Mouse (Mus musculus): ENCODE results near the gene Tle4. TPM values are rescaled to one million over a fixed set of nuclear protein-coding genes. Genes with fewer than 3 reads are reported as not detected.

Tle4 gene
- polyA plus RNA-seq, 1 experiment from 2014 or later, result 26.0 TPM

DNA sequence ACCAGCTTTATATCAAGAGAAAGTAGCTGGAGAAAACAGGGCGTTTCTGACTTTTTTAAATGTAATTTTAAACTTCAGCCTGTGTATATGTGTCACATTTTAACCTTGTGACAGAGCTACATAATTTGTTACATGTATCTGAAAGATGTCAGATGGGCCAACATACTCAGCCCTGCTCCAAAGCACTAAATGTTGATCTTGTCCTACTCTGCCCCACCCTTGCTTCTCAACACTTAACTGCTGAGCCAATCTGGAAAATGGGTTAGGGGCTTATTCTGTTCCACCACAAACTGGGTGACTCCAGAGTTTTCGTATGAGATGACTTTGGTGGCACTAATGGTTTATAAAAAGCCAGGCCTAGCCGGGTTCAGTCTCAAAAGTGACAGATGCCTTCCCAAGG, 2.5 kb upstream of the Tle4 start:
- H3K4me2 ChIP-seq, result no peak overlapping the region
- H3K9ac ChIP-seq, result no peak overlapping the region
- H3K27me3 ChIP-seq, result peaks cover 24% of the 10 kb centered on the region
- no peak for ATAC-seq (ENCODE audit: low FRiP score)
- no peak overlapping the region for H3K4me3 ChIP-seq
- peaks cover 17% of the 10 kb centered on the region for H3K4me1 ChIP-seq (replicated peaks)
- H3K36me3 ChIP-seq, result no peaks in the 10 kb centered on the region
- H3K9me3 ChIP-seq, result no peaks in the 10 kb centered on the region
- no peak overlapping the region for H3K27ac ChIP-seq
- 78% methylated on average over 3 of the region's 3 CpGs for WGBS

DNA sequence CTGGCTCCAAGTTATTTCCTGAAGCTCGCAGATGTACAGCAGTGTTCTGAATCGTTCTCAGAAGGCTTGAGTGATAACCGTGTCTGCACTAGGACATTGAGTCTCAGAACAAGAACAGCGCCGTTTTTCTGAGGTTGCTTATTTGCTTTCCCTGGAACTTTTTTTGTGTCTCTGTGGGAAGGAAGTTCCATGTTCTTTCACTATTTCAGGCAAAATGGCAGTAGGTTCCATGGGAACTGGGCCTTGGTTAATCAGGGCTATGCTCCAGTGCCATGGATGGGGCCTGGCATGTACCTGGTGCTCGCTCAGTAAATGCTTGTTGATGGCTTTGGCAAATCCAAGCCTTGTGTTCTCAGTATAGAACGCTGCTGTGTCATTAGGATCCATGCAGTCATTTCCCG, 2.0 kb upstream of the Tle4 start:
- 38% methylated on average over 8 of the region's 8 CpGs for WGBS

DNA sequence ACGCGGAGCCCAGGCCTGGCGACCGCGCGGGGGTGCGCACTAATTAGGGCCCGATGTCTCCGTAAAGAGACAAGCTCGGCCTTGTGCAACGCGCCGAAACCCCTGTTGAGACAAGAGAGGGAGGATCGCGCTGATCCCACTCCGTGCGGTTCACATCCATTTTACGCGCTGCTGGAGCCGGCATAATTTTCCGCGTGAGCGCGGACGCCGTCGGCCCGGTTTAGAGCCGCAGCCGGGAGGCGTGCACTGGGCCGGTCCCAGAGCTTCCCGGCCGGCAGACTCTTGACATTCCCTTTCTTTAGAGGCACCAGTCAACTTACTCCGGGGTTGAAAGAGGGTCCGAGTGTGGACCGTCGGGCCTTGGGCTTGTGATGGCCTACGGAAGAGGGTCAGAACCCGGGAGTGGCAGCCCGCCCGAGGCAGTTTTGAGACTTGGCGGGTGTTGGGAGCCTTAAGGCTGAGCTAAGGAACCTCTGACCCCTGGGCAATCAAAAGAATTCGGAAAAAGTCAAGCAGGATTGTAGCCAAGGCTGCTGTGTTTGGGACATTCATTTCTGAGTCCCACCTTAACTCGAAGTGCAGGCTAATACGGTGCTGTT, 938 bp upstream of the Tle4 start:
- Histone ChIP-seq H3K27me3 (peaks cover 11% of the 10 kb centered on the region), H3K4me2 (peak overlapping the region; percentile 68), H3K9me3 (no peaks in the 10 kb centered on the region), H3K9ac (peak overlapping the region; percentile 72), H3K4me1 (replicated peaks) (peaks cover 27% of the 10 kb centered on the region), H3K4me3 (peak overlapping the region; percentile 48), H3K27ac (peak overlapping the region; percentile 96), H3K36me3 (no peaks in the 10 kb centered on the region)
- under 1% methylated on average over 46 of the region's 46 CpGs for WGBS
- peak; percentile 75 for ATAC-seq (ENCODE audit: low FRiP score)

More for the DNA sequence above, 2.0 kb upstream of the Tle4 start:
- Histone ChIP-seq H3K27me3 (peaks cover 19% of the 10 kb centered on the region), H3K36me3 (no peaks in the 10 kb centered on the region), H3K4me3 (no peak overlapping the region), H3K4me1 (replicated peaks) (peaks cover 20% of the 10 kb centered on the region), H3K27ac (no peak overlapping the region), H3K9me3 (no peaks in the 10 kb centered on the region), H3K9ac (no peak overlapping the region), H3K4me2 (peak overlapping the region; percentile 68)
- ATAC-seq (ENCODE audit: low FRiP score), result no peak

DNA sequence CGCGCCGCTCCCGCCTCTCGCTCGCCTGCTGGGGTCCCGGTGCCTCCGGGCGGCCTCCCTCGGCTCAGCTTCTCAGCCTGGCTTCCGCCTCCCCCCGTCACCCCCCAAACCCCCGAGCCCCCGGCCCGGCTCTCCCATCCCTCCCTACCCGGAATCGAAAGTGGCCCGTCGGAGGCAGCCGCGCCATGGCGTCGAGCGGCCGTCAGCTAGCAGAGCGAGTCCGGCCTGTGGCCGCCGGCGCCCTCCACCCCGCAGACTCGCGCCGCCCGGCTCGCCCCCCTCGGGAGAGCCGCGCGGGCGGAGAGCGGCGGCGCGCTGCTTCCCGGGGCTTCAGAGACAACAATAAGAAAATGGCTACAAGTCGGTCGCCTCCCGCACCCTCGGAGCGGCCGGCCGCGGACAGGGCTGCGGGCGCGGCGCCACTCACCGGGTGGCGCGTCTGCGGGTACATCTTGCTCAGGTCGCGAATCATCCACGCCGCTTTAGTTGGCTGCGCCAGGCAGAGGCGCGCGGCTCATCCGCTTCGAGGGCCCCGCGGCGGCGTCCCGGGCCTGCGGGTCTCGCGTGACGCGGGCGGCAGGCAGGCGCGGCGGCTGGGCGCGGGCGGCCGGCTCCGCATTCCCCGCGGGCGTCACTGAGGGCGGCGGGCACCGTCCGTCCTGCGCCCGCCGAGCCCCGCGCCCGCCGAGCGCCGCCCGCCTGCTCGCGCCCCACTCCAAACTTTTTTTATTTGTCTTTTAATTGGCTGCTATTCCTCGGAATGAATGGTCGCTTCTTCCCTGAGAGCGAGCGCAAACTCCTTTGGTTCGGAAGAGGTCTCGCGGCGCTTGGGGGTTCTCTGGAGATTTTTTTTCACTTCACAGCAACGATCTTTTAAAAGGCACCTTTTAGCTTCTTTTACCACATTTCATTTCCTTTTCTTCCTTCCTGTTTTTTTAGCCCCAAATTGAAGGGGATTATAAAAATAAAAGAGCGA, 622 bp downstream of the Tle4 start:
- Histone ChIP-seq H3K36me3 (no peaks in the 10 kb centered on the region), H3K27me3 (peaks cover 8% of the 10 kb centered on the region; the same call in 1 of the 2 replicates), H3K4me1 (replicated peaks) (peaks cover 38% of the 10 kb centered on the region), H3K9ac (peak overlapping the region; percentile 96), H3K9me3 (no peaks in the 10 kb centered on the region), H3K4me3 (peak overlapping the region; percentile 83), H3K27ac (peak overlapping the region; percentile 97), H3K4me2 (peak overlapping the region; percentile 63)
- no peak for ATAC-seq (ENCODE audit: low FRiP score)
- under 1% methylated on average over 94 of the region's 120 CpGs for WGBS

DNA sequence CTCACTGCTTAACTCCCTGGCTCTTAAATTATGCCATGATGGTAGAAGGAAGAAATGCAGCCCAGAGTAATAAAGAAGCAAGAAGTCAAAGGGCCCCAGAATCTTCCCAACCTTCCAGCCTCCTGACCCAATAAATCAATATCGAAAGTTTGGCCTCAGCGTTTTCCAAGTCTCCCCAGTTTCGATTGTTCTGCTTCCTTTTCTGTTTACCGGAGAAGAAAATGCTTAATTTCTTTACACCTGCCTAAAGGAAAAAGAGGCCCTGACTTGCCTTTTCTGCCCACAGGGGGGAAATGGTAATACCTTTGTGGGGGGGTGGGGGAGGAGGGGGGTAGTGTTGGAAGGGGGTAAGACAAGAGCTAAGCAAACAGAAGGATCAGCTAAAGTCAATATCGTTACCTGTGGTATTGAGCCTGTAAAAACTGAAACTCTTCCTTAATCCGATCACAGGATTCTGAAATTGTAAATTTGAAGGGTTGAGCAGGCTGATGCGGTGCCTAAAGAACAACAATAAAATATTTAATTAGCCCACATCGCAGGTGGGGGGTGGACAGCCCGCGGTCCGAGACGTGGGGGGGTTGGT, 1.4 kb downstream of the Tle4 start:
- Histone ChIP-seq H3K9ac (peak overlapping the region; percentile 96), H3K4me1 (replicated peaks) (peaks cover 43% of the 10 kb centered on the region), H3K27ac (peak overlapping the region; percentile 97), H3K27me3 (peaks cover 8% of the 10 kb centered on the region; the same call in 1 of the 2 replicates), H3K4me2 (peak overlapping the region; percentile 63), H3K9me3 (no peaks in the 10 kb centered on the region), H3K36me3 (no peaks in the 10 kb centered on the region), H3K4me3 (peak overlapping the region; percentile 83)
- ATAC-seq (ENCODE audit: low FRiP score), result no peak
- WGBS, result 2% methylated on average over 12 of the region's 12 CpGs

DNA sequence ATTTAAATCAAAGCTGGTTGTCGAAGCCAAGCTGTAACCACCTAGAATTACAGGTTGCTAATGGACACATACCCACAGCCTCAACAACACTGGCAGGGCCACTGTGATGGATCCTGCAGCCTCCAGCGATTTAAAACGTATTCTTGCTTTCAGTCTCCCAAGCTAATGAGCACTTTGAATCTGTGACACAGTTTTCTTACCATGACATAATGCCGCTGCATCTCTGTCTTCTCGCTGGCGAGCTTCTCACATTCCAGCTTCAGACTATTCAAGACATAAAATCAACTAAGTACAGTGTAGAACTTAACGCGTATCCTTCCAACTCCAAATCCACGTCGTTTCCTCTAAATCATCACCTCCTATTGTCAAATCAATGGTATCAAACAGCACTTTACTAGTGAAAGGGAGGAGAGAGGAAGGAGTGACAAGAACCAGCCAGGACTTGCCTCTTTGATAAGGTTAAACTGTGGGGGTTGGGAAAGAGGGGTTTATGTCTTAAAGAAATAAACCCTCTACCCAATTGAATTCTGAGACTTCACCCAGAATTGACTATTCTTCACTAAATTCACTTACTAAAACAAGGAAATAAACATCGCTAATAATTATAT, 2.4 kb downstream of the Tle4 start:
- H3K9me3 ChIP-seq, result no peaks in the 10 kb centered on the region
- peak overlapping the region; percentile 69 for H3K9ac ChIP-seq
- 15% methylated on average over 11 of the region's 11 CpGs for WGBS
- peak overlapping the region; percentile 63 for H3K4me2 ChIP-seq
- no peaks in the 10 kb centered on the region for H3K36me3 ChIP-seq
- peak overlapping the region; percentile 66 for H3K27ac ChIP-seq
- H3K4me1 ChIP-seq (replicated peaks), result peaks cover 50% of the 10 kb centered on the region
- no peak for ATAC-seq (ENCODE audit: low FRiP score)
- H3K4me3 ChIP-seq, result peak overlapping the region; percentile 83
- peaks cover 7% of the 10 kb centered on the region; the same call in 1 of the 2 replicates for H3K27me3 ChIP-seq

DNA sequence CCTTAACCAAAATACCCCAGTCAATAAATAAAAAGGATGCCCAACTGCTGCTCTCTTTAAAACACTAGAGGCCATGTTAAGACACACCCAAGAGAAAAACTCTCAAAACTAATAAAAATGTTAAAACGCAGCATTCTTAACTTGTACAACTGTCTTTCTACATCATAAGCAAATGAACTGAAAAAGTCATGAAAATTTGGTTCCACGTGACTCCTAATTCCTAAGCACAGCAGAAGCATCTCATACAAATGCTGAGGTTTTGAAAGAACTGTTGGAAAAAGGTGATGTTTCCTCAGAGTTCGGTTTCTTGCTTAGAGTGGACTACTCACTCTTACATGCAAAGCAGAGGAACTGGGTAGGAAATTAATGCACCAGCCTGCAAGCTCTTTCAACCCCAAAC, 3.3 kb downstream of the Tle4 start:
- no peak for ATAC-seq (ENCODE audit: low FRiP score)
- H3K4me3 ChIP-seq, result peak overlapping the region; percentile 83
- H3K9ac ChIP-seq, result peak overlapping the region; percentile 36; the same call in 1 of the 2 replicates
- H3K27ac ChIP-seq, result no peak overlapping the region
- no peaks in the 10 kb centered on the region for H3K27me3 ChIP-seq
- H3K4me1 ChIP-seq (replicated peaks), result peaks cover 52% of the 10 kb centered on the region
- no peaks in the 10 kb centered on the region for H3K9me3 ChIP-seq
- no peaks in the 10 kb centered on the region for H3K36me3 ChIP-seq
- H3K4me2 ChIP-seq, result peak overlapping the region; percentile 63
- 72% methylated on average over 3 of the region's 3 CpGs for WGBS

DNA sequence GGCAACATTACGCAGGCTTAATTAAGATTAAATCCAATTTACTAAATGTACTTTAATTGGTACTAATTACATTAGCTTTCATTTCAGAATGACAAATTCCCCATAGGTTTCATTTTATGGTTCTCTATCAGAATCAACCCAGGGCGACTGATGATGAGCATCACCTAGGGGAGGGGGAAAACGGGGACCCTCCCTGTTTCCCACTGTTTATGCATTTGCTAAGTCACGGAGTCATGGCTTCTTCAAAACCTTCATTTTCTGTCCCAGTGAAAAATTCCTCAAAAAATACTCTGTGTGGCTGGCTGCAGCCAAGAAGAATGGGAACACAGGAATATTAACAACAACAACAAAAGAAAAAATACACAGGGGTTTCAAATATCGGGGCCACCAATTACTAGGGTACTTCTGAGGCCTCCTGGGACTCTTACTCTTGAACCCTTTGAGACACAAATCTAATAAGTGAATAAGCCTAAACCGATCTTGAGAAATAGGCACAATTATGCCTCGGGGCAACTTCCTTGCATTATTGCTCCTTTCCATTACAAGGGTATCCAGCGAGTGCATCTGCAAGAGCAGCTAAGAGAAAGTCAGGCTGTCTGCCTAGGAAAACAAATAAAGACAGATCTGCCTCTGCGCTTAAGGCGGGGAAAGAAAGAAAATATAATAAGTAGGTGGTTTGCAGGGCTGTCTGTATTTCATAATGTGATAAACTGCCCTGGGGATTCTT, 5.9 kb downstream of the Tle4 start:
- 46% methylated on average over 10 of the region's 10 CpGs for whole genome bisulfite sequencing
- H3K9me3 ChIP-seq, result no peaks in the 10 kb centered on the region
- ATAC-seq (ENCODE audit: low FRiP score), result peak; percentile 50; the same call in 1 of the 2 replicates
- H3K9ac ChIP-seq, result no peak overlapping the region
- H3K27ac ChIP-seq, result peak overlapping the region; percentile 12; the same call in 1 of the 2 replicates
- peaks cover 6% of the 10 kb centered on the region; the same call in 1 of the 2 replicates for H3K27me3 ChIP-seq
- H3K4me3 ChIP-seq, result peak overlapping the region; percentile 18
- peaks cover 63% of the 10 kb centered on the region for H3K4me1 ChIP-seq (replicated peaks)
- H3K36me3 ChIP-seq, result 0 out of 2 replicates have a peak, but pooled peaks cover 4% of the 10 kb centered on the region
- H3K4me2 ChIP-seq, result peak overlapping the region; percentile 44

DNA sequence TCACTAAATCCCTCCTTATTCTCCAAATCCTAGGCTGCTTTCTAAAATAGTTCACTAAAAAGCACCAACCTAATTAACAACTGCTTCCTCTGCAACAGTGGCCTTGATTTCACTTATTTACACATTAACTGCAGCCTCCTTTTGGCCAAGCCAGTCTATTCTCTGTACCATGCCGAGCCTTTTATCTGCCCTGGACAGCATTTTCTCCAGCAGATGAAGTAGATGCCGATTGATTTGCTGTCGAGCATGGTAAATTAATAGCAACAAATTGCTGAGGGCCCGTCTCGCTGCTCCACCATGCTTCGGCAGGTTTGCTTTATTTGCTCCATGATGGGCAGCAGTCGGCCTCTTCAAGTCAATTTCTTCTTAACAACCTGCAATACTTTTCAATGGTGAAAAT, 7.7 kb downstream of the Tle4 start:
- peak overlapping the region; percentile 38 for H3K4me2 ChIP-seq
- H3K27ac ChIP-seq, result no peak overlapping the region
- 25% methylated on average over 7 of the region's 7 CpGs for WGBS
- no peaks in the 10 kb centered on the region for H3K9me3 ChIP-seq
- ATAC-seq (ENCODE audit: low FRiP score), result no peak
- H3K4me1 ChIP-seq (replicated peaks), result peaks cover 63% of the 10 kb centered on the region
- no peak overlapping the region for H3K4me3 ChIP-seq
- peaks cover 7% of the 10 kb centered on the region; the same call in 1 of the 2 replicates for H3K27me3 ChIP-seq
- H3K9ac ChIP-seq, result no peak overlapping the region
- H3K36me3 ChIP-seq, result peaks cover 7% of the 10 kb centered on the region; the same call in 1 of the 2 replicates

DNA sequence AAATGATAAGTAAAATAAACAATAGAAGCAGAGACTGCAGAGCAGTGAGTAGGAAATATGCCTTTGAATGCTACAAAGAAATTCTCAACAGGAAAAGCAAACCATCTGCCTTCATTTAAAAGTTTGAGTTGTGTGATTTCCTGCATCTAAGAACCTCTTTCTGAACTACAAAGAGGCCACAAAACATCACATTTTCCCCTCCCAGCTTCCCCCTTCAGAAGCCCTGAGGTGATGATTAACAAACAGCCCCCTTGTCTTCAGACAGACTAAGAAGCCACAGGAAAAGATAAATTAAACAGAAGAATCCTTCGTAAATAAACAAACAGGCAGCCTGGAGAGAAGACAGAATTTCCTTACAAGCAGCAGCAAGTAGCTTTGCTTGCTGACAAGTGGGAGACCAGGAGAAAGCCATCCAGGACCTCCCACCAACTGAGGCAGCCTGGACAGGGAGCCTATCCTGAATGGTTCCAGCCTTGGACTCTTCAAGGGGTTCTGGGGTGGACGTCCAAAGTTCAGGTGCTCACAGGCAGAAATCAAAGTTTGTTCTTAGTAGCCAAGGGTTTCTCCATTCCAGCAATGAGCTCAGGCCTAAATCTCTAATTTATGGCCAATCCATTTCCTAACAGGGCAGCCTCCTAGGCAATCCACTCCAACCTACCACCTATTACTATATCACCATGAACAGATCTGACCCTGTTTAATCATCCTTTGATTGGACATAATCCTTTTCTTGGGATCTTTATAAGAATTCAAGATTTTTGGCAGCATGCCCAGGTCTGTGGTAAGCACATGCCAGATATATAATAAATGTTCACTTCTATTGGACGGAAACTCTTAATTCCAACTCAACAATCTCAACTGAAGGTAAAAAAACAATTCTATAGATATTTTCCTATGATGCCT, 9.4 kb downstream of the Tle4 start:
- H3K27ac ChIP-seq, result no peak overlapping the region
- no peak for ATAC-seq (ENCODE audit: low FRiP score)
- peaks cover 52% of the 10 kb centered on the region for H3K4me1 ChIP-seq (replicated peaks)
- H3K36me3 ChIP-seq, result peaks cover 7% of the 10 kb centered on the region; the same call in 1 of the 2 replicates
- no peak overlapping the region for H3K4me3 ChIP-seq
- 37% methylated on average over 3 of the region's 3 CpGs for WGBS
- no peaks in the 10 kb centered on the region for H3K9me3 ChIP-seq
- H3K9ac ChIP-seq, result no peak overlapping the region
- no peak overlapping the region for H3K4me2 ChIP-seq
- H3K27me3 ChIP-seq, result peaks cover 7% of the 10 kb centered on the region; the same call in 1 of the 2 replicates

Data from hindbrain, embryonic 13.5 days (tissue).